Mouse (Mus musculus) intestine, embryonic 16.5 days (tissue): Measurements from ENCODE around the gene Glyr1. TPM values are rescaled to one million over a fixed set of nuclear protein-coding genes. Genes with fewer than 3 reads are reported as not detected.

Source experiments
- ATAC-seq: fragments of 200-750 bp; cut with Nextera tagmentation; 2 replicates; pipeline ENCODE4 v1.8.0; 2017; ENCODE audit warnings: moderate TSS enrichment, moderate library complexity
- H3K27ac ChIP-seq: fragments of 300-500 bp; sonication (generic); 2 replicates; pipeline ENCODE4 v1.5.1; 2014; ENCODE audit warnings: mild to moderate bottlenecking, low read length
- H3K27me3 ChIP-seq: fragments of 300-500 bp; sonication (generic); replicated peaks from 2 replicates; pipeline ENCODE4 v1.6.1; 2014; ENCODE audit warnings: low read length, control low read depth, mixed read lengths; ENCODE audit not compliant: control insufficient read depth, insufficient read depth
- H3K36me3 ChIP-seq: fragments of 300-500 bp; sonication (generic); 2 replicates; pipeline ENCODE4 v1.6.1; 2014; ENCODE audit warnings: low read length, control low read depth; ENCODE audit not compliant: control insufficient read depth, insufficient read depth
- H3K4me1 ChIP-seq: fragments of 300-500 bp; sonication (generic); 2 replicates; pipeline ENCODE4 v1.6.1; 2014; ENCODE audit warnings: low read length, control low read depth, mixed read lengths; ENCODE audit not compliant: control insufficient read depth, insufficient read depth
- H3K4me2 ChIP-seq: fragments of 300-500 bp; sonication (generic); 2 replicates; pipeline ENCODE4 v1.6.1; 2014; ENCODE audit warnings: low read depth, low read length, control low read depth
- H3K4me3 ChIP-seq: fragments of 300-500 bp; sonication (generic); 2 replicates; pipeline ENCODE4 v1.5.1; 2014; ENCODE audit warnings: mild to moderate bottlenecking, low read length
- H3K9ac ChIP-seq: fragments of 300-500 bp; sonication (generic); 2 replicates; pipeline ENCODE4 v1.6.1; 2014; ENCODE audit warnings: low read depth, low read length
- H3K9me3 ChIP-seq: fragments of 300-500 bp; sonication (generic); 2 replicates; pipeline ENCODE4 v1.6.1; 2016; ENCODE audit warnings: low read length, control low read depth; ENCODE audit not compliant: control insufficient read depth
- WGBS: fragments of 180-500 bp; shearing (Covaris S2); extraction: QIAGEN DNeasy Blood & Tissue Kit; methylation state at CpG from one replicate; pipeline ENCODE4 v1.1.7; 2014; 5-methylcytosine and 5-hydroxymethylcytosine counted together
- polyA plus RNA-seq: library from polyadenylated mRNA; unstranded; fragments of >200 nt; fragmentation: Nextera tagmentation; extraction: Ambion mirVana; gene quantifications from 2 replicates; pipeline ENCODE4 v1.2.1, GENCODE M21; 2015

The Glyr1 gene
- polyA plus RNA-seq = 139 and 140 TPM in 2 replicates

DNA sequence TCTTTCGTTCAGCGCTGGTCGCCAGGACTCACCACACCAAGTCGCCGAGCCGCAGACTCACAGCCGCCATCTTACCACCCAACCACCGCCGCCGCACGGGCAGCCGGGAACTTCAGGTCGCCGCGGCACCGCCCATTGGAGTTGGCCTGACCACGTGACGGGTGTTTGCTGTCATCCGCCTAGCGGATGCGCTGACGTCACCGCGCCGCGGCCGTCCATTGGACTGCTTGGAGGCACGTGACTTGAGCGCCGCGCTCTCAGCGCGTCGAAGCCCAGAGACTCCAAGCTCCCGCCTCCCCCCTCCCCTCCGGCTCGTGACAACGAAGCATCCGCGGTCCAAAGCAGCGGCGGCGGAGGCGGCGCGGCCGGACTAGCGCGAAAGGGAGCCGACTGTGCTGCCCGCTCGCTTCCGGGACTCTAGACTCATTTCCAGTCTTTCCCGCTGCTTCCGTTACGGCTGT lies at the start of gene Glyr1, which contains the start of gene Ubn1:
Gene Glyr1, minus strand, starts transcription at position 90 of the 461 bp plus-strand sequence.
Gene Ubn1, plus strand, starts transcription at position 284 of the 461 bp plus-strand sequence.
- WGBS = 0% methylated on average over 53 of the region's 56 CpGs
- Histone ChIP-seq H3K4me3 (peak within 1 kb of the TSS; percentile 97), H3K27ac (peak within 1 kb of the TSS; percentile 99), H3K36me3 (peaks cover 9% of the 10 kb centered on the region; the same call in 1 of the 2 replicates), H3K9me3 (no peaks in the 10 kb centered on the region), H3K4me2 (peak within 1 kb of the TSS; percentile 80), H3K9ac (peak within 1 kb of the TSS; percentile 96), H3K4me1 (peaks cover 11% of the 10 kb centered on the region), H3K27me3 (no peaks in the 10 kb centered on the region)
- peak; percentile 98 for ATAC-seq

DNA sequence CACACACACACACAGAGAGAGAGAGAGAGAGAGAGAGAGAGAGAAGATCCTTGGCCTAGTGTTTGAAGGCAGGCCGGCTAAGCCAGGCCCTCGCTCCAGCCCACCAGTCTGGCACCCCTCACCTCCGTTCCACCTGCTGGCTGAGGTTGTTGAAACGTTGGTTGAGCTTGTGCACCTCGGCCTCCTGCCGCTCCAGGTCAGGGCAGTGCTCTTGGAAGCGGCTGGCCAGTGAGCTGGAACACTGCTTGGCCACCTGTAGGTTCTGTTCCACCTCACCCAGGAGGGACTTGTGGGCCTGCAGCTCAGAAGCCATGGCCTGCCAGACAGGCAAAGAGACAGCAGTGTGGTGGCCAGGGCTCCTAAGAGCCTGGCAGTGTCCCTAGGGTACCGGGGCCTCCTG lies 46.8 kb upstream of the Glyr1 start:
- 77% methylated on average over 8 of the region's 8 CpGs for WGBS
- Histone ChIP-seq H3K4me1 (no peaks in the 10 kb centered on the region), H3K36me3 (no peaks in the 10 kb centered on the region), H3K27me3 (no peaks in the 10 kb centered on the region), H3K9me3 (no peaks in the 10 kb centered on the region), H3K27ac (no peak overlapping the region), H3K4me3 (no peak overlapping the region), H3K4me2 (no peak overlapping the region), H3K9ac (no peak overlapping the region)
- no peak for ATAC-seq

DNA sequence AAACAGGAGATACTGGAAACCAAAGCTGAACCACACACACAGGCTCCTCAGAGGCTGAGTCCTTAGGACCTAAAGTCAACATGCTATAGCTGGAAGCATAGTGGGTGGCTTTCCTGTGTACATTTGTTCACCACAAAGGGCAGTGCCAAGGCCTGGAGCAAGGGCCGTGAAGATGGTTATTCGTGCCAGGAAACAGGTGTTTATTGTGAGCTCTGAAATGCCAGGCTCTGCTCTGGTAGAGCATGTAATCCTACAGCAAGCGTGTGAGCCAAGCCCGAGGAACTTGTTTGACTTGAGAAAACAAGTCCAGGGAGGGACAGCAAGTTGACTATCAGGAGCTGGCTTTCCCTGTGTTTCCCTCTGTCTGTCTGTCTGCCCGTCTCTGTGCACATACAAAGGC lies 43.6 kb upstream of the Glyr1 start:
- Histone ChIP-seq H3K9me3 (no peaks in the 10 kb centered on the region), H3K27me3 (no peaks in the 10 kb centered on the region), H3K27ac (no peak overlapping the region), H3K4me2 (no peak overlapping the region), H3K4me1 (no peaks in the 10 kb centered on the region), H3K9ac (no peak overlapping the region), H3K36me3 (no peaks in the 10 kb centered on the region), H3K4me3 (no peak overlapping the region)
- no peak for ATAC-seq
- 83% methylated on average over 5 of the region's 5 CpGs for WGBS

DNA sequence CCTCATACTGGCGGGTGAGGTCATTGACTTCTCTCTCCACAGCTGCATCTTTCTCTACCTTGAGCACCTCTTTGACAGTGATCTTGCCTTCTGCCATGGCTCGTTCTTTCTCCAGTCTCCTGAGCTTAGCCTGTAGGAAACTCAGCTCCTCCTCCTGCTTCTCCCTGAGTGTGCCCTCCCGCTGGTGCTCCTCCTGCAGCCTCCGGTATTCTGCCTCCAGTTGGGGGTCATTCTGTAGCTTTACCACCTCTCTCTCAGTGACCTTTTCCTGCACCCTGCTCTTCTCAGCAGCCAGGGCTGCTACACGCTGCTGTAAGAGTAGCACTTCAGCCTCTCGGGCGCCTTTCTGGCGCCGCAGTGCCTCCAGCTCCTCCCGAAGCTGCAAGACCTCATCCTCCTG lies 39.4 kb upstream of the Glyr1 start:
- no peaks in the 10 kb centered on the region for H3K4me1 ChIP-seq
- no peak overlapping the region for H3K4me3 ChIP-seq
- ATAC-seq = no peak
- peaks cover 7% of the 10 kb centered on the region; the same call in 1 of the 2 replicates for H3K36me3 ChIP-seq
- no peak overlapping the region for H3K4me2 ChIP-seq
- no peaks in the 10 kb centered on the region for H3K27me3 ChIP-seq
- no peak overlapping the region for H3K9ac ChIP-seq
- H3K9me3 ChIP-seq = no peaks in the 10 kb centered on the region
- no peak overlapping the region for H3K27ac ChIP-seq
- 59% methylated on average over 10 of the region's 10 CpGs for WGBS

DNA sequence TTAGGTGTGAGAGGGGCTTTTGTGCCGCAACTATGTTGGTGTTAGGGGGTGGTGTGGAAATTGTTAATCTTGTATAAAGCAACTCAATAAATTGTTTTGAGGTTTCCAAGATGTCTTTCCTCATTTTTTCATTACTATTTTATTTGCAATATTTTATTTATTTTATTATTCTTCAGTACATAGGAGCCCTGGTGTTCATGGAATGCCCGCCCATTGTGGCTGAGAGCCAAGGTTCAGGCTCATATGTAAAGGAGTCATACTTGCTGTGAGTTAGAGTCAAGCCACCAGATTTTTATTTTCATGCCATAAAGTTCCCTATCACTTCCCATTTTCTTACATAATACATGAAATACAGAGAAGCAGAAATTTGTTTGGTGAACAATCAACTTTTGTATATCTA lies 36.5 kb upstream of the Glyr1 start:
- Histone ChIP-seq H3K4me2 (no peak overlapping the region), H3K9ac (no peak overlapping the region), H3K36me3 (peaks cover 12% of the 10 kb centered on the region; the same call in 1 of the 2 replicates), H3K27ac (no peak overlapping the region), H3K27me3 (no peaks in the 10 kb centered on the region), H3K9me3 (no peaks in the 10 kb centered on the region), H3K4me1 (no peaks in the 10 kb centered on the region), H3K4me3 (no peak overlapping the region)
- 94% methylated on average over 2 of the region's 2 CpGs for WGBS
- no peak for ATAC-seq

DNA sequence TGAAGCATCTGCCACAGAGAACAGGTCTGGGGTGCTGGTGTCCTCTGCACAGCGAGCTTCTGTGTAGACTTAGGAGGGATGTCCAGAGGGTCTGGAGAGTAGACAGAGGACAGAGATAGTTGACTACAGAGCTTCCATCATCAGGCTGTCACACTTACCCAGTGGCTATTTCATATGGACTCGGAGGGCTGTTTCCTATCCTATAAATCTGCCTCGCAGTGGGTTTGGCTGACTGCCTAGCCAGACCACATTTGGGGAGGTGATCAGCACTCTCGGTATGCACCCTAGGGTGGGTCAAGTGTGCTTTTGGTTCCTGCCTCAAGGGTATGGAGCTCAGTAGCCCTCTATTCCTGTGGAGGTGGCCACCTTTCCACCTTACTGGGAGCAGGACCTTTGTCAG lies 35.5 kb upstream of the Glyr1 start:
- Histone ChIP-seq H3K9ac (no peak overlapping the region), H3K36me3 (peaks cover 12% of the 10 kb centered on the region; the same call in 1 of the 2 replicates), H3K4me3 (no peak overlapping the region), H3K4me2 (no peak overlapping the region), H3K9me3 (no peaks in the 10 kb centered on the region), H3K27me3 (no peaks in the 10 kb centered on the region), H3K27ac (no peak overlapping the region), H3K4me1 (no peaks in the 10 kb centered on the region)
- no peak for ATAC-seq
- WGBS = 87% methylated on average over 4 of the region's 4 CpGs

DNA sequence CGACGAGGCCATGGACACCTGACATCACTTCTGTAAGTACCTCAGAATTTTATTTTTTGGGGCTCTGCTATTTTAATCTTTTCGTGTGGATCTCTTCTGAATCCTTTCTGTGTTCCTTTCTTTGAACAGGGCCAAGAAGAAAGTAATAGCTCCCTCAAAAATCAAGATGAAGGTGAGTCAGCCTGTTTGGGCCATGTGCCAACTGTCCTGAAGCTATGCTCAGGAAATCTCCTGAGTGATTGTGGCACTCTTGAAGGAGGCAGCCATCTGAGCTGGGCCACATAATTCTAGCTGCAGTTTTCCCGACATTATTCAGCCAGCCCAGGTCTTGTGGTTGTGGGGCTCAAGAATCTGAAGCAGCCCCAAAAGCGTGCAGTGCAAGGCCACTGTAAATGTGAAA lies 24.7 kb upstream of the Glyr1 start:
- Histone ChIP-seq H3K27me3 (no peaks in the 10 kb centered on the region), H3K4me2 (no peak overlapping the region), H3K4me1 (no peaks in the 10 kb centered on the region), H3K9ac (no peak overlapping the region), H3K27ac (no peak overlapping the region), H3K9me3 (no peaks in the 10 kb centered on the region), H3K36me3 (peaks cover 29% of the 10 kb centered on the region; the same call in 1 of the 2 replicates), H3K4me3 (no peak overlapping the region)
- ATAC-seq = no peak
- 91% methylated on average over 5 of the region's 5 CpGs for WGBS

DNA sequence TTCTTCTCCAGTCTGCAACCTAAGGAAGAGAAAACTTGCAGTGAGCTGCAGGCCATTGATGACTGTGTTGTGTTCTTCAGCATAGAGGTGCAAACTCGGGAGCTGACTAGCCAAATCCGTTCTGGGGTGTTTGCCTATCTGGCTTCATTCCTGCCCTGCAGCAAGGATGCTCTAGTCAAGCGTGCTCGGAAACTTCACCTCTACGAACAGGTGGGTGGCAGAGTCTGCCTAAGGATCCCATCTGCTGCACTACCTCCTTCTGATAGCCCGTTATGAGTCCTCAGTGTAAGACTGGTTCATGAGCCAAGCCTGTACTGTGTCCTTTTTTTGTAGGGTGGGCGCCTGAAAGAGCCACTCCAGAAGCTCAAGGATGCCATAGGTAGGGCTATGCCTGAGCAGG lies 22.3 kb upstream of the Glyr1 start:
- no peak for ATAC-seq
- Histone ChIP-seq H3K4me3 (no peak overlapping the region), H3K9ac (no peak overlapping the region), H3K36me3 (peaks cover 20% of the 10 kb centered on the region; the same call in 1 of the 2 replicates), H3K27me3 (no peaks in the 10 kb centered on the region), H3K27ac (no peak overlapping the region), H3K9me3 (no peaks in the 10 kb centered on the region), H3K4me2 (no peak overlapping the region), H3K4me1 (no peaks in the 10 kb centered on the region)
- WGBS = 94% methylated on average over 7 of the region's 7 CpGs

DNA sequence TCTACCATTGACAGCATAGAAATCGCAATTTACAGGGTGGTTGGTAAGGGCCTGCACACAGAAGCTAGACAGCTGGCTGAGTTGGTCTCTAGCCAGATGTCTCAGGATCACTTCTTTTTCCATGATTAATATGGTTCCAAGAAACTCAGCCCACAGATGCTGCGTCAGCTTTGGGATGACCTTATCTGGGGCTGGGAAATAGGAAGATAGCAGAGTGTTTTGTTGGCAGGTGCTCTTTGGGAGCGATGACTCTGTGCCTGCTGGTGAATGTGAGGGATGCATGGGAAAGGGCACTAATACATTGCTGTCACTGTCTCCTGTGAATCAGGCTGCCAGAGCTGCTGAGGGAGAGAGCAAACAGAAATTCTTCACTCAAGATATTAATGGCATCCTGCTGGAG lies 20.7 kb upstream of the Glyr1 start:
- no peaks in the 10 kb centered on the region for H3K27me3 ChIP-seq
- H3K4me2 ChIP-seq = no peak overlapping the region
- H3K9ac ChIP-seq = no peak overlapping the region
- H3K9me3 ChIP-seq = no peaks in the 10 kb centered on the region
- no peaks in the 10 kb centered on the region for H3K4me1 ChIP-seq
- no peak overlapping the region for H3K27ac ChIP-seq
- ATAC-seq = no peak
- H3K4me3 ChIP-seq = no peak overlapping the region
- peaks cover 10% of the 10 kb centered on the region; the same call in 1 of the 2 replicates for H3K36me3 ChIP-seq
- WGBS = 75% methylated on average over 3 of the region's 3 CpGs

DNA sequence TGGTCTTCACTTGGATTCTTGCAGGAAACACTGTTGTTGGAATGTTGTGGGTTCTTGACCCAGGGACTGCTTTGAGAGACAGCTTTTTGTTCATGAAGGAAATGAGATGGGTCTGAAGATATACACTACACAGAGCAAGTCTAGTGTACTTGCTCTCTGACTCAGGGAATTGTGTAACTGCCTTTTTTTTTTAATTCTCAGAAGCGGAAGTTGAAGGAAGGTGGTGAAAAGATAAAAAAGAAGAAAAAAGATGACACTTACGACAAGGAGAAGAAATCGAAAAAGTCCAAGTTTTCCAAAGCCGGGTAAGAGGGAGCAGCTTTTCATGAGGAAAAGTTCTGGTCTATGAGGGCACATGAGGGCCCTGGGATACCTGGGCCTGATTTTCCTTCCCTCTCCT lies 13.8 kb upstream of the Glyr1 start:
- Histone ChIP-seq H3K4me1 (no peaks in the 10 kb centered on the region), H3K4me2 (no peak overlapping the region), H3K4me3 (no peak overlapping the region), H3K36me3 (peaks cover 13% of the 10 kb centered on the region; the same call in 1 of the 2 replicates), H3K27ac (no peak overlapping the region), H3K27me3 (no peaks in the 10 kb centered on the region), H3K9ac (no peak overlapping the region), H3K9me3 (no peaks in the 10 kb centered on the region)
- no peak for ATAC-seq
- 93% methylated on average over 4 of the region's 4 CpGs for WGBS
